Mouse (Mus musculus): ENCODE data around the gene Gm28778. TPM values are rescaled to one million over a fixed set of nuclear protein-coding genes. Genes with fewer than 3 reads are reported as not detected.

Gm28778 gene
- total RNA-seq, 2 experiments from 2014 or later, result not detected

Other genes starting within 250 kb of the Gm28778 start
- not detected for gene Mstn, start 235.5 kb upstream of the Gm28778 start, total RNA-seq (2021)
- not detected for gene 1700019A02Rik, start 109.5 kb upstream of the Gm28778 start, total RNA-seq (2021)
- gene Pms1, start 93 bp upstream of the Gm28778 start, total RNA-seq (2021), result 1 to 10 TPM; 6.0 to 6.2 TPM
- gene Ormdl1, start within 50 bp of the Gm28778 start, total RNA-seq (2021), result 10 to 100 TPM; 13.9 to 20.6 TPM
- gene Osgepl1, start 16.5 kb downstream of the Gm28778 start, total RNA-seq (2021), result 10 to 100 TPM; 14.3 to 21.9 TPM
- gene Asdurf, start 55.5 kb downstream of the Gm28778 start, total RNA-seq (2021), result 1 to 10 TPM in 1 of 2 experiments, not detected in 1; 3.7 TPM
- gene Gm28551, start 55.6 kb downstream of the Gm28778 start, total RNA-seq (2021), result under 1 TPM in 1 of 2 experiments, not detected in 1; 0.20 TPM
- 10 to 100 TPM; 24.4 to 31.2 TPM for gene Asnsd1, start 55.6 kb downstream of the Gm28778 start, total RNA-seq (2021)